19 mouse cellular contexts compared by ENCODE assay signal in genomic region chr9:30005701-30006100, GRCm38 (mm10). TPM values are rescaled to one million over a fixed set of nuclear protein-coding genes. Genes with fewer than 3 reads are reported as not detected.
A peak's percentile ranks its signal among the peaks of the same experiment; 100 is the strongest.
DNase-seq lines count a peak whose midpoint lies in the region; ATAC-seq and TF ChIP-seq lines count a peak whose summit lies in the region.
"Had no signal": no experiment of that assay in that cellular context is flagged by ENCODE, and none has a peak within 500 bp of the region (broad histone marks: within the 10 kb centered on the region; RNA-seq: fewer than 3 reads in every experiment).

No protein-coding gene starts in this region.

- H3K27me3 ChIP-seq in forebrain, postnatal 0 days (ENCODE audit: insufficient read depth, low read length): no peaks in the 10 kb centered on the region
- no peaks in the 10 kb centered on the region for H3K27me3 ChIP-seq in forebrain, embryonic 11.5 days (ENCODE audit: control insufficient read depth, insufficient read depth, low read length)
- H3K27me3 ChIP-seq in hindbrain, embryonic 10.5 days (ENCODE audit: insufficient read depth, poor library complexity, severe bottlenecking): no peaks in the 10 kb centered on the region
- H3K27me3 ChIP-seq: liver, embryonic 13.5 days; megakaryocyte, embryonic 14.5 days had no signal

- no peak overlapping the region for H3K27ac ChIP-seq in forebrain, postnatal 0 days (ENCODE audit: low read depth, low read length)
- H3K27ac ChIP-seq in forebrain, embryonic 11.5 days (ENCODE audit: low read depth, low read length): no peak overlapping the region
- no peak overlapping the region for H3K27ac ChIP-seq in hindbrain, embryonic 10.5 days
- H3K27ac ChIP-seq: gastrocnemius, adult 2 months; heart, adult 2 months; hindbrain, embryonic 14.5 days; liver, embryonic 13.5 days had no signal

- ATAC-seq in forebrain, postnatal 0 days: peak; percentile 60
- no peak for ATAC-seq in forebrain, embryonic 11.5 days (replicated peaks; ENCODE audit: low FRiP score)
- ATAC-seq: intestine, embryonic 16.5 days; lung, postnatal 0 days had no signal

- no peak overlapping the region for H3K9ac ChIP-seq in forebrain, postnatal 0 days
- no peak overlapping the region for H3K9ac ChIP-seq in forebrain, embryonic 11.5 days (ENCODE audit: low read length)
- H3K9ac ChIP-seq: hindbrain, embryonic 14.5 days; liver, embryonic 13.5 days had no signal

- H3K9me3 ChIP-seq in forebrain, postnatal 0 days (ENCODE audit: low read length): no peaks in the 10 kb centered on the region
- H3K9me3 ChIP-seq in forebrain, embryonic 11.5 days (ENCODE audit: control insufficient read depth, low read length): no peaks in the 10 kb centered on the region
- no peaks in the 10 kb centered on the region for H3K9me3 ChIP-seq in hindbrain, embryonic 10.5 days
- H3K9me3 ChIP-seq: liver, embryonic 13.5 days had no signal

- peak; percentile 62 for DNase-seq in forebrain, postnatal 0 days
- DNase-seq in forebrain, embryonic 11.5 days (ENCODE audit: low spot score): no peak
- peak; percentile 75 for DNase-seq in brain, adult 2 months (ENCODE audit: low read depth, low spot score)
- DNase-seq in frontal cortex, adult 2 months (ENCODE audit: extremely low spot score in 1 of 2, low spot score in 1 of 2): peak; percentile 11 to 58
- peak; percentile 29 for DNase-seq in right cerebral cortex, adult 18-20 months
- no peak for DNase-seq in yolk sac, embryonic 10.5 days (ENCODE audit: low spot score)
- DNase-seq in hindbrain, embryonic 10.5 days (ENCODE audit: low spot score): no peak
- no peak for DNase-seq in lung, adult 18-20 months
- DNase-seq: cerebellum, adult 11-12 months; gastrocnemius, adult 2 months; heart, adult 2 months; kidney, postnatal 10 days; liver, embryonic 13.5 days had no signal

- no peak overlapping the region for H3K4me3 ChIP-seq in forebrain, postnatal 0 days (ENCODE audit: low read depth, low read length)
- H3K4me3 ChIP-seq in forebrain, embryonic 11.5 days (ENCODE audit: low read depth, low read length): no peak overlapping the region
- H3K4me3 ChIP-seq in hindbrain, embryonic 10.5 days: no peak overlapping the region
- H3K4me3 ChIP-seq: erythroblast, embryonic 14.5 days; gastrocnemius, adult 2 months; heart, adult 2 months; liver, embryonic 13.5 days; megakaryocyte, embryonic 14.5 days had no signal

- 70% methylated on average over 8 of the region's 8 CpGs for WGBS in forebrain, postnatal 0 days
- 90% methylated on average over 8 of the region's 8 CpGs for WGBS in forebrain, embryonic 11.5 days
- WGBS in hindbrain, embryonic 10.5 days: 91% methylated on average over 8 of the region's 8 CpGs

- H3K4me1 ChIP-seq in forebrain, postnatal 0 days (ENCODE audit: insufficient read depth): no peaks in the 10 kb centered on the region
- no peaks in the 10 kb centered on the region for H3K4me1 ChIP-seq in forebrain, embryonic 11.5 days (replicated peaks; ENCODE audit: control insufficient read depth, insufficient read depth, low read length)
- no peaks in the 10 kb centered on the region for H3K4me1 ChIP-seq in hindbrain, embryonic 10.5 days (replicated peaks)
- H3K4me1 ChIP-seq: liver, embryonic 13.5 days; megakaryocyte, embryonic 14.5 days had no signal

- no peak for TF ChIP-seq CTCF in forebrain, postnatal 0 days (IDR thresholded peaks at IDR 0.05; ENCODE audit: low read depth)

- no peak overlapping the region for H3K4me2 ChIP-seq in forebrain, postnatal 0 days (ENCODE audit: low read depth)
- H3K4me2 ChIP-seq in forebrain, embryonic 11.5 days (ENCODE audit: low read depth, low read length, severe bottlenecking): no peak overlapping the region
- H3K4me2 ChIP-seq: hindbrain, embryonic 14.5 days; liver, embryonic 13.5 days had no signal

- H3K36me3 ChIP-seq in forebrain, postnatal 0 days (ENCODE audit: insufficient read depth): no peaks in the 10 kb centered on the region
- H3K36me3 ChIP-seq in forebrain, embryonic 11.5 days (ENCODE audit: control insufficient read depth, insufficient read depth, low read length): no peaks in the 10 kb centered on the region
- no peaks in the 10 kb centered on the region for H3K36me3 ChIP-seq in hindbrain, embryonic 10.5 days
- H3K36me3 ChIP-seq: liver, embryonic 13.5 days had no signal

RNA-seq across cellular contexts. Expression of gene Ntm, which starts 42.8 kb away (rescaled TPM):
- total RNA-seq in forebrain, postnatal 0 days (2014; rRNA removed): 140 and 162 TPM in 2 replicates
- polyA plus RNA-seq in forebrain, postnatal 0 days (2015; fragmentation: Nextera tagmentation; extraction: Ambion mirVana): 155 and 235 TPM in 2 replicates
- polyA plus RNA-seq in forebrain, embryonic 11.5 days (2014; fragmentation: Nextera tagmentation; extraction: Ambion mirVana): 13.5 and 14.3 TPM in 2 replicates
- 176 and 184 TPM in 2 replicates for polyA plus RNA-seq in frontal cortex, adult 2 months (2012; rRNA removed)
- 10.8 and 12.1 TPM in 2 replicates for polyA plus RNA-seq in hindbrain, embryonic 10.5 days (2016; fragmentation: Nextera tagmentation; extraction: Ambion mirVana)
- polyA plus RNA-seq: C2C12 had no signal

Comparison
In these comparisons a context has a peak if more than half of its experiments do, and no peak if none do; other contexts are left out.
1. DNase-seq: peak in forebrain, postnatal 0 days (single experiment), brain, adult 2 months (single experiment), frontal cortex, adult 2 months (2 of 2) and right cerebral cortex, adult 18-20 months (single experiment); none in forebrain, embryonic 11.5 days (single experiment), yolk sac, embryonic 10.5 days (single experiment), hindbrain, embryonic 10.5 days (single experiment) and lung, adult 18-20 months (0 of 2).
2. RNA of gene Ntm, which starts 42.8 kb away (polyA plus RNA-seq): 155 to 235 TPM in forebrain, postnatal 0 days and 176 to 184 TPM in frontal cortex, adult 2 months; 13.5 to 14.3 TPM in forebrain, embryonic 11.5 days and 10.8 to 12.1 TPM in hindbrain, embryonic 10.5 days; every median in the first group is over 10 times any median in the second.